Mouse (Mus musculus): Measurements from ENCODE around the gene Rpl18. TPM values are rescaled to one million over a fixed set of nuclear protein-coding genes. Genes with fewer than 3 reads are reported as not detected.

Gene Rpl18
- total RNA-seq, 2 experiments from 2014 or later, result 934 to 965 TPM

Other genes with a start within 250 kb of the Rpl18 start
- 10 to 100 TPM; 58.2 to 64.3 TPM for gene Bax, start 248.6 kb upstream of the Rpl18 start, total RNA-seq (2021)
- gene Tulp2, start 233.6 kb upstream of the Rpl18 start, total RNA-seq (2021), result 1 to 10 TPM in 1 of 2 experiments, under 1 TPM in 1; 0.66 to 2.6 TPM
- gene Gm45808, start 228.6 kb upstream of the Rpl18 start, total RNA-seq (2021), result 10 to 100 TPM; 42.8 to 43.4 TPM
- 10 to 100 TPM; 73.2 to 77.2 TPM for gene Dhdh, start 226.7 kb upstream of the Rpl18 start, total RNA-seq (2021)
- 100 to 1,000 TPM; 272 to 283 TPM for gene Nucb1, start 205.1 kb upstream of the Rpl18 start, total RNA-seq (2021)
- 10 to 100 TPM; 47.1 to 48.6 TPM for gene Ppp1r15a, start 189.2 kb upstream of the Rpl18 start, total RNA-seq (2021)
- gene Plekha4, start 189.1 kb upstream of the Rpl18 start, total RNA-seq (2021), result 1 to 10 TPM; 2.5 to 2.7 TPM
- 1 to 10 TPM in 1 of 2 experiments, under 1 TPM in 1; 0.83 to 3.0 TPM for gene Hsd17b14, start 160.6 kb upstream of the Rpl18 start, total RNA-seq (2021)
- gene Bcat2, start 145.3 kb upstream of the Rpl18 start, total RNA-seq (2021), result 100 to 1,000 TPM; 164 to 265 TPM
- 1 to 10 TPM in 1 of 2 experiments, not detected in 1; 1.4 TPM for gene Fgf21, start 100.0 kb upstream of the Rpl18 start, total RNA-seq (2021)
- gene Fut1, start 98.2 kb upstream of the Rpl18 start, total RNA-seq (2021), result not detected
- gene Izumo1, start 93.6 kb upstream of the Rpl18 start, total RNA-seq (2021), result under 1 TPM; 0.22 to 0.33 TPM
- gene Rasip1, start 88.0 kb upstream of the Rpl18 start, total RNA-seq (2021), result 10 to 100 TPM; 16.0 to 27.6 TPM
- gene Mamstr, start 75.5 kb upstream of the Rpl18 start, total RNA-seq (2021), result 1 to 10 TPM; 2.4 to 7.7 TPM
- under 1 TPM in 1 of 2 experiments, not detected in 1; 0.13 TPM for gene Fut2, start 49.1 kb upstream of the Rpl18 start, total RNA-seq (2021)
- under 1 TPM; 0.36 to 0.61 TPM for gene Ntn5, start 31.4 kb upstream of the Rpl18 start, total RNA-seq (2021)
- under 1 TPM; 0.23 to 0.35 TPM for gene Sec1, start 21.1 kb upstream of the Rpl18 start, total RNA-seq (2021)
- 10 to 100 TPM; 15.8 to 16.9 TPM for gene Car11, start 15.6 kb upstream of the Rpl18 start, total RNA-seq (2021)
- gene Dbp, start 10.4 kb upstream of the Rpl18 start, total RNA-seq (2021), result 10 to 100 TPM; 64.8 to 96.6 TPM
- gene Sphk2, start 2.5 kb downstream of the Rpl18 start, total RNA-seq (2021), result 10 to 100 TPM; 37.7 to 42.0 TPM
- gene Fam83e, start 5.8 kb downstream of the Rpl18 start, total RNA-seq (2021), result under 1 TPM; 0.30 to 0.35 TPM
- gene Spaca4, start 10.4 kb downstream of the Rpl18 start, total RNA-seq (2021), result not detected
- gene Lmtk3, start 68.3 kb downstream of the Rpl18 start, total RNA-seq (2021), result 1 to 10 TPM; 6.2 to 8.4 TPM
- 1 to 10 TPM in 1 of 2 experiments, under 1 TPM in 1; 0.77 to 1.1 TPM for gene Sult2b1, start 69.2 kb downstream of the Rpl18 start, total RNA-seq (2021)
- 100 to 1,000 TPM in 1 of 2 experiments, 10 to 100 TPM in 1; 92.9 to 117 TPM for gene Cyth2, start 99.1 kb downstream of the Rpl18 start, total RNA-seq (2021)
- gene Kcnj14, start 109.3 kb downstream of the Rpl18 start, total RNA-seq (2021), result under 1 TPM; 0.19 to 0.20 TPM
- 10 to 100 TPM; 33.0 to 36.0 TPM for gene Grwd1, start 115.5 kb downstream of the Rpl18 start, total RNA-seq (2021)
- gene Kdelr1, start 157.3 kb downstream of the Rpl18 start, total RNA-seq (2021), result 100 to 1,000 TPM; 125 to 140 TPM
- gene Grin2d, start 162.9 kb downstream of the Rpl18 start, total RNA-seq (2021), result under 1 TPM; 0.66 to 0.67 TPM
- not detected for gene Syngr4, start 181.3 kb downstream of the Rpl18 start, total RNA-seq (2021)
- 10 to 100 TPM; 70.9 to 89.3 TPM for gene Tmem143, start 181.5 kb downstream of the Rpl18 start, total RNA-seq (2021)
- gene Emp3, start 205.9 kb downstream of the Rpl18 start, total RNA-seq (2021), result 100 to 1,000 TPM; 299 to 421 TPM
- gene Ccdc114, start 208.6 kb downstream of the Rpl18 start, total RNA-seq (2021), result 10 to 100 TPM; 17.7 to 21.1 TPM

Measured in adrenal gland, adult 18-20 months (tissue).